8 mouse cellular contexts compared by ENCODE assay signal in the genomic region with DNA sequence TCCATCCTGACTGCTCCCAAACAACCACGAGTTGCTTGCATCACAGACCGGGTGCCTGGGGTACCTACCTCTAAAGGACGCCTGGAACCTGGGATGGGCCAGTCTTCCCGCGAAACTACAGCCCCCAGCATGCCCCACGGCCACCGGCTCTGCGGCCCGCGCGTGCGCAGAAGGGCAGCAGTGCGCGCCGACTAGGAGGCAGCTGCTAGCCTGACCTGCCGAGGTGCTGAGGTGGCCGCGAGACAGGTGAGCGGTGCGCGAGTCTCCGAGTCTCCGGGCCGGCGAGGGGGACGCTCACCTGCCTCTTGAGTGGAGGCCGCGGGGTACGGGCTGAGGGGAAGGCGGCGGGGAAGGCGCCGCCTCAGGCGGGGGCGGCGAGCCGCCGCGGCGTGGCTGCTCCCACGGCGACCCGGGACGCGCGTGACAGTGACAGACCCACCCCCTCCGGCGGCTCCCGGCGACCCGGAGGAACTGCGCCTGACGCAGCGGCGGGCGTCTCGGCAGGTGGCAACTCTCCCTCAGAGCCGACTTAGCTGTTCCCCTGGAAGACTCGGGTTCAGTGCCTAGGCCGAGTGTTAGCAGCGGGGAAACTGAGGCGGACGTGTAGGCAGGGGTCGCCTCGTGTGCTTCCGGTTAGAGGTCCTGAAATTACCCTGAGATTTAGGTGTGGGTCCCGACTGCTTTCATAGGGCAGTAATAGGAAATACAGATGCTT. TPM values are rescaled to one million over a fixed set of nuclear protein-coding genes. Genes with fewer than 3 reads are reported as not detected.
DNase-seq lines count a peak whose midpoint lies in the region; ATAC-seq lines count a peak whose summit lies in the region.

A gene (plus strand): TSS at position 146 of the 715 bp plus-strand sequence.

- no peaks in the 10 kb centered on the region for H3K36me3 ChIP-seq in heart, embryonic 14.5 days (ENCODE audit: control insufficient read depth, insufficient read depth, low read length)
- no peaks in the 10 kb centered on the region for H3K36me3 ChIP-seq in liver, embryonic 13.5 days
- H3K36me3 ChIP-seq in stomach, embryonic 16.5 days (ENCODE audit: control insufficient read depth, insufficient read depth, low read length), result no peaks in the 10 kb centered on the region

- H3K4me3 ChIP-seq in brown adipose tissue, adult 24 weeks (ENCODE audit: insufficient read depth, low read depth, low read length), result peak within 1 kb of the TSS; percentile 95
- H3K4me3 ChIP-seq in heart, embryonic 14.5 days (ENCODE audit: control insufficient read depth in 1 of 2, insufficient read depth in 1 of 2, low read depth in 1 of 2, low read length in 2 of 2), result peak within 1 kb of the TSS; percentile 84 to 91
- peak within 1 kb of the TSS; percentile 92 for H3K4me3 ChIP-seq in liver, embryonic 13.5 days (replicated peaks)
- H3K4me3 ChIP-seq in stomach, embryonic 16.5 days (replicated peaks; ENCODE audit: low read length), result peak within 1 kb of the TSS; percentile 89

- peak; percentile 68; the same call in 1 of the 2 replicates for ATAC-seq in heart, embryonic 14.5 days (ENCODE audit: insufficient number of reproducible peaks, insufficient read depth, low FRiP score, low read depth)
- peak; percentile 87 for ATAC-seq in liver, embryonic 13.5 days (ENCODE audit: low read depth)
- ATAC-seq in stomach, embryonic 16.5 days (ENCODE audit: insufficient read depth, low FRiP score), result peak; percentile 95

- peak; percentile 86 for DNase-seq in CD4-positive helper T cell, adult 2 months (ENCODE audit: low read depth, low spot score)
- DNase-seq in fibroblast of lung, adult 2 months (ENCODE audit: low read depth), result peak; percentile 41
- peak; percentile 91 for DNase-seq in kidney, postnatal 14 days
- DNase-seq in liver, embryonic 13.5 days, result peak; percentile 80
- peak; percentile 86 for DNase-seq in neural tube, embryonic 10.5 days (ENCODE audit: extremely low spot score, low spot score)

- H3K4me2 ChIP-seq in heart, embryonic 14.5 days (ENCODE audit: low read length), result peak within 1 kb of the TSS; percentile 79
- H3K4me2 ChIP-seq in liver, embryonic 13.5 days, result peak within 1 kb of the TSS; percentile 94
- H3K4me2 ChIP-seq in stomach, embryonic 16.5 days (ENCODE audit: low read depth, low read length), result peak within 1 kb of the TSS; percentile 92

- peaks cover 5% of the 10 kb centered on the region; the same call in 1 of the 2 replicates for H3K4me1 ChIP-seq in brown adipose tissue, adult 24 weeks (ENCODE audit: control insufficient read depth, insufficient read depth, insufficient read length, low read length)
- H3K4me1 ChIP-seq in heart, embryonic 14.5 days (ENCODE audit: control insufficient read depth in 2 of 2, insufficient read depth in 2 of 2, low read length in 2 of 2), result peaks cover 0 to 10% of the 10 kb centered on the region in 2 experiments; a peak in 1 of 4 replicates
- peaks cover 47% of the 10 kb centered on the region for H3K4me1 ChIP-seq in liver, embryonic 13.5 days (replicated peaks)
- peaks cover 19% of the 10 kb centered on the region; the same call in 1 of the 2 replicates for H3K4me1 ChIP-seq in stomach, embryonic 16.5 days (ENCODE audit: control insufficient read depth, insufficient read depth, low read length)

- H3K27ac ChIP-seq in brown adipose tissue, adult 24 weeks (replicated peaks; ENCODE audit: low read depth, low read length), result no peak within 1 kb of the TSS
- H3K27ac ChIP-seq in heart, embryonic 14.5 days (replicated peaks in 1 of 2; ENCODE audit: control insufficient read depth in 1 of 2, insufficient read depth in 1 of 2, low read depth in 2 of 2, low read length in 2 of 2), result 0 out of 4 replicates have a peak within 1 kb of the TSS, but pooled peaks of 1 of the 2 experiments have one; percentile 36
- H3K27ac ChIP-seq in liver, embryonic 13.5 days, result peak within 1 kb of the TSS; percentile 47; the same call in 1 of the 2 replicates
- peak within 1 kb of the TSS; percentile 58 for H3K27ac ChIP-seq in stomach, embryonic 16.5 days (ENCODE audit: low read length)

- H3K9ac ChIP-seq in heart, embryonic 14.5 days (ENCODE audit: low read length), result peak within 1 kb of the TSS; percentile 88
- peak within 1 kb of the TSS; percentile 88 for H3K9ac ChIP-seq in liver, embryonic 13.5 days
- peak within 1 kb of the TSS; percentile 89 for H3K9ac ChIP-seq in stomach, embryonic 16.5 days (ENCODE audit: low read length)

- WGBS in heart, embryonic 14.5 days, result under 1% methylated on average over 67 of the region's 67 CpGs
- under 1% methylated on average over 62 of the region's 67 CpGs for WGBS in liver, embryonic 13.5 days (ENCODE audit: insufficient replicate concordance)
- under 1% methylated on average over 67 of the region's 67 CpGs for WGBS in stomach, embryonic 16.5 days

- no peaks in the 10 kb centered on the region for H3K9me3 ChIP-seq in heart, embryonic 14.5 days (ENCODE audit: control insufficient read depth, low read length)
- H3K9me3 ChIP-seq in liver, embryonic 13.5 days (replicated peaks), result no peaks in the 10 kb centered on the region
- H3K9me3 ChIP-seq in stomach, embryonic 16.5 days (replicated peaks; ENCODE audit: control insufficient read depth, low read length), result no peaks in the 10 kb centered on the region

- H3K27me3 ChIP-seq in heart, embryonic 14.5 days (ENCODE audit: control insufficient read depth, insufficient read depth, low read length), result no peaks in the 10 kb centered on the region
- H3K27me3 ChIP-seq in liver, embryonic 13.5 days, result no peaks in the 10 kb centered on the region
- no peaks in the 10 kb centered on the region for H3K27me3 ChIP-seq in stomach, embryonic 16.5 days (ENCODE audit: control insufficient read depth, insufficient read depth, low read length)

RNA-seq across cellular contexts. Expression of the gene that starts here (rescaled TPM):
- 5.5 and 5.9 TPM in 2 replicates for polyA plus RNA-seq in brown adipose tissue, adult 24 weeks (2012; ENCODE audit: insufficient read depth, insufficient read length, missing spikeins)
- 9.4 and 13.8 TPM in 2 replicates for polyA plus RNA-seq in heart, embryonic 14.5 days (2014; fragmentation: Nextera tagmentation; extraction: Ambion mirVana)
- polyA plus RNA-seq in liver, embryonic 13.5 days (2015; fragmentation: Nextera tagmentation; extraction: Ambion mirVana), result 12.9 and 14.3 TPM in 2 replicates
- polyA plus RNA-seq in stomach, embryonic 16.5 days (2015; fragmentation: Nextera tagmentation; extraction: Ambion mirVana), result 55.9 and 73.5 TPM in 2 replicates

Comparison
In these comparisons a context has a peak if more than half of its experiments do, and no peak if none do; other contexts are left out.
1. DNase-seq: peak in every context shown above with its lines; median percentile 91 in kidney, postnatal 14 days; 86 in CD4-positive helper T cell, adult 2 months; 86 in neural tube, embryonic 10.5 days; 80 in liver, embryonic 13.5 days; 41 in fibroblast of lung, adult 2 months.